In the genomic region with DNA sequence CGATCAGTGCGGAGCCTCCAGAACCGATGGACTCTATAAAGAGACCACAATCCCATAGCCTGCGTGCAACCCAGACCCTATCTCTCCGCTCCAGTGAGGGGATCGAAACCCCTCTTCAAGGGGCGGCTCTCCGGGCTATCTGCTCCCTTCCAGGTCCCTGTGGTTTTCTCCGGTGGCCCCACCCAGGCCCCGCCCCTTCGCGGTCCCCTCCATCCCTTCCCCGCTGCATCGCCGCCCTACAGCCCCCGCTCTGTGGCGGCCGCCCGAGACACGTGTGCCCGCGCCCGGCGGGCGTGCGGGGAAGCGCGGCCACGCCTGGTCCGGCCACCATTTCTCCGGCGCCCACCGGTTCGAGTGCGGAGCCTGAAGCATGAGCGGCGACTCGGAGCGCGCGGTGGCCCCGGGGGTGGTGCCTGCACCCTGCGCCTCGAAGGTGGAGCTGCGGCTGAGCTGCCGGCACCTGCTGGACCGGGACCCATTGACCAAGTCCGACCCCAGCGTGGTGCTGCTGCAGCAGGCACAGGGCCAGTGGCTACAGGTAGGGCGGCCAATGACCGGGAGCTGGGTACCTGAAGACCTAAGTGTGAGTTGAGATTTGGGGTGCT, we compare ENCODE assay signal across 8 mouse cellular contexts. TPM values are rescaled to one million over a fixed set of nuclear protein-coding genes. Genes with fewer than 3 reads are reported as not detected.
A peak's percentile ranks its signal among the peaks of the same experiment; 100 is the strongest.
DNase-seq lines count a peak whose midpoint lies in the region; ATAC-seq lines count a peak whose summit lies in the region.

Gene Cpne7, plus strand, starts transcription at position 248 of the 605 bp plus-strand sequence.

- no peak for DNase-seq in frontal cortex, adult 2 months (ENCODE audit: extremely low spot score in 1 of 2, low spot score in 1 of 2)
- no peak for DNase-seq in frontal cortex, postnatal 14 days (ENCODE audit: low spot score in 2 of 2)
- peak; percentile 39 for DNase-seq in right cerebral cortex, postnatal 4 days
- no peak for DNase-seq in right cerebral cortex, adult 18-20 months
- no peak for DNase-seq in intestine, embryonic 14.5 days (ENCODE audit: low spot score)
- no peak for DNase-seq in gastrocnemius, postnatal 25 days
- no peak for DNase-seq in gastrocnemius, postnatal 14 days

- ATAC-seq in intestine, embryonic 14.5 days (replicated peaks; ENCODE audit: low FRiP score, low TSS enrichment, low read depth) = peak; percentile 62; the same call in 1 of the 2 replicates
- ATAC-seq in liver, embryonic 16.5 days (ENCODE audit: low read depth) = peak; percentile 65

- intact Hi-C loops in gastrocnemius, postnatal 14 days (cut with DNase I; ENCODE audit: low total_unique reads) = no loop called here

- peak within 1 kb of the TSS; percentile 41 for H3K4me3 ChIP-seq in intestine, embryonic 14.5 days (ENCODE audit: low read depth, low read length)
- H3K4me3 ChIP-seq in liver, embryonic 16.5 days (ENCODE audit: low read depth, low read length) = peak within 1 kb of the TSS; percentile 56

- under 1% methylated on average over 48 of the region's 51 CpGs for WGBS in intestine, embryonic 14.5 days
- WGBS in liver, embryonic 16.5 days (ENCODE audit: insufficient replicate concordance) = under 1% methylated on average over 51 of the region's 51 CpGs

- no peak within 1 kb of the TSS for H3K27ac ChIP-seq in intestine, embryonic 14.5 days (ENCODE audit: low read depth)
- no peak within 1 kb of the TSS for H3K27ac ChIP-seq in liver, embryonic 16.5 days (ENCODE audit: low read length)

- no peaks in the 10 kb centered on the region for H3K9me3 ChIP-seq in intestine, embryonic 14.5 days (ENCODE audit: control insufficient read depth, low read length)
- no peaks in the 10 kb centered on the region for H3K9me3 ChIP-seq in liver, embryonic 16.5 days (replicated peaks; ENCODE audit: control insufficient read depth, low read length)

- peaks cover 12% of the 10 kb centered on the region for H3K4me1 ChIP-seq in intestine, embryonic 14.5 days (replicated peaks; ENCODE audit: control insufficient read depth, insufficient read depth, low read length)
- H3K4me1 ChIP-seq in liver, embryonic 16.5 days (ENCODE audit: control insufficient read depth, low read depth, low read length) = peaks cover 22% of the 10 kb centered on the region

- H3K36me3 ChIP-seq in intestine, embryonic 14.5 days (ENCODE audit: control insufficient read depth, insufficient read depth, low read length) = no peaks in the 10 kb centered on the region
- no peaks in the 10 kb centered on the region for H3K36me3 ChIP-seq in liver, embryonic 16.5 days (ENCODE audit: control insufficient read depth, insufficient read depth)

- peak within 1 kb of the TSS; percentile 22 for H3K9ac ChIP-seq in intestine, embryonic 14.5 days (ENCODE audit: low read length)
- no peak within 1 kb of the TSS for H3K9ac ChIP-seq in liver, embryonic 16.5 days (ENCODE audit: low read depth, low read length)

- peaks cover 43% of the 10 kb centered on the region for H3K27me3 ChIP-seq in intestine, embryonic 14.5 days (replicated peaks; ENCODE audit: control insufficient read depth, insufficient read depth, low read length)
- H3K27me3 ChIP-seq in liver, embryonic 16.5 days (ENCODE audit: control insufficient read depth, insufficient read depth, low read depth, low read length) = peaks cover 33% of the 10 kb centered on the region

- H3K4me2 ChIP-seq in intestine, embryonic 14.5 days (ENCODE audit: low read length) = peak within 1 kb of the TSS; percentile 84
- peak within 1 kb of the TSS; percentile 82 for H3K4me2 ChIP-seq in liver, embryonic 16.5 days (ENCODE audit: low read depth, low read length)

RNA-seq across cellular contexts. Expression of gene Cpne7, which starts in this region (rescaled TPM):
- 145 and 196 TPM in 2 replicates for polyA plus RNA-seq in frontal cortex, adult 2 months (2012; rRNA removed)
- polyA plus RNA-seq in intestine, embryonic 14.5 days (2014; fragmentation: Nextera tagmentation; extraction: Ambion mirVana) = 0.70 and 0.85 TPM in 2 replicates
- polyA plus RNA-seq in liver, embryonic 16.5 days (2015; fragmentation: Nextera tagmentation; extraction: Ambion mirVana) = 0.29 and 0.32 TPM in 2 replicates
- total RNA-seq in gastrocnemius, postnatal 25 days (2021) = under 1 TPM in 1 of 2 experiments, not detected in 1; 0.13 TPM
- total RNA-seq in gastrocnemius, postnatal 14 days (2021) = under 1 TPM; 0.31 to 0.73 TPM

Comparison
In these comparisons a context has a peak if more than half of its experiments do, and no peak if none do; other contexts are left out.
1. RNA of gene Cpne7 (polyA plus RNA-seq): 145 to 196 TPM in frontal cortex, adult 2 months; 0.70 to 0.85 TPM in intestine, embryonic 14.5 days and 0.29 to 0.32 TPM in liver, embryonic 16.5 days; every median in the first group is over 10 times any median in the second.
2. Peak in ATAC-seq, H3K4me3 ChIP-seq, H3K9ac ChIP-seq and H3K4me2 ChIP-seq in intestine, embryonic 14.5 days; RNA of the gene not detected or under 1 TPM.
3. Peak in ATAC-seq, H3K4me3 ChIP-seq and H3K4me2 ChIP-seq in liver, embryonic 16.5 days; RNA of the gene not detected or under 1 TPM.